Mouse (Mus musculus) Muller cell, postnatal 12 days (primary cell): Measurements from ENCODE around the gene Iqch.
A peak's percentile ranks its signal among the peaks of the same experiment; 100 is the strongest.

ENCODE experiments used
- DNase-seq: peaks from one replicate; pipeline ENCODE4 v3.0.0-alpha.2; 2015; ENCODE audit errors: inconsistent ontology term

Gene Iqch

GRCm38 (mm10) chr9:63602043-63602939 is at the start of gene Iqch, which contains the start of gene Aagab:
Gene Iqch (minus strand): TSS chr9:63602493.
Gene Aagab (plus strand): TSS chr9:63602660.
- DNase-seq = peak; percentile 97

- DNase-seq = no peak
Observed at GRCm38 (mm10) chr9:63651594-63651993, 49.3 kb upstream of the Iqch start.

- no peak for DNase-seq
Observed at GRCm38 (mm10) chr9:63650905-63651304, 48.6 kb upstream of the Iqch start.

GRCm38 (mm10) chr9:63649841-63650545 is 47.7 kb upstream of the Iqch start:
- DNase-seq = no peak

GRCm38 (mm10) chr9:63648520-63648918 is 46.2 kb upstream of the Iqch start:
- DNase-seq = no peak

DNA sequence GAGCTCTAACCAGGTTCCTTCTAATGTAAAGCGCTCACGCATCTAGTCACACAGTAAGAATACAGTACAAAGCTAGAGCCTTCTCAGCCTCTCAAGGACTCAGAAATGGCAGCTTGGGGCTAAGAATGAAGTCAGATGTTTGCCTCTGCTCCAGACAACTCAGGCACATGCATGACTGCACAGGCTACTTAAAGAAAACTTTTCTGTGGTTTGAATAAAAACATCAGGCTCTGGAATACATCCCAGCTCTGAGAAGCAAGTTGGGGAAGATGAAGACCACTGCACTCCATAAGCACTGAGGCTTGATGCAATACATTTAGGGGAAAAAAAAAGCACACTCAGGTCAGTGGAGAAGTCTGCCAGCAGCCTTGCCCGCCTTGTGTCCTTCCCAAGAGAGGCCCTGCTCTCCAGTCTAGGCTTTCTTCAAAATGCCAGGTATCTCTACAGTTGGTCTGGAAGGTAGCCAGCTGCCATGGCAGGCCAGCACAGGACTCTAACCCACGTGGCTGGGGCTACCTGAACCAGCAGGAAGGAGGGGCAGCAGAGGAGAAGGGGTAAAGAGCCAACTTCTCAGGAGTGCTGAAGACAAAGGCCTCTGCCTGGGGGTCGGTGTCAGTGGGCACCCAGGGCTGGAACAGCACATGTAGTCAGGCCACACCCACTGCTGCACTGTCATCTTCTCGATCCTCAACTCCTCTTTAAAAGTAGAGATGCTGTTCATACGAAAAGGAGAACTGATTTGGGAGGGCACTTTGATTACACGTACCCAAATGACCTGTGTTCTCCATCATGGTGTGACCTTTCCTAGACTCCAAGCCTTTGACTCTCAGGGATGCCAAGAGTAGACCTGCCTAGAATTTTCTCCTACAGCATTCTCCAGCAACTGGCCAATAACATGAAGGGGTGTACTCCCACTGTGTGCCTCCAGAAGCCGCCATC is 45.6 kb upstream of the Iqch start:
- no peak for DNase-seq

- DNase-seq = no peak
Observed at GRCm38 (mm10) chr9:63645084-63645483, 42.8 kb upstream of the Iqch start.

DNA sequence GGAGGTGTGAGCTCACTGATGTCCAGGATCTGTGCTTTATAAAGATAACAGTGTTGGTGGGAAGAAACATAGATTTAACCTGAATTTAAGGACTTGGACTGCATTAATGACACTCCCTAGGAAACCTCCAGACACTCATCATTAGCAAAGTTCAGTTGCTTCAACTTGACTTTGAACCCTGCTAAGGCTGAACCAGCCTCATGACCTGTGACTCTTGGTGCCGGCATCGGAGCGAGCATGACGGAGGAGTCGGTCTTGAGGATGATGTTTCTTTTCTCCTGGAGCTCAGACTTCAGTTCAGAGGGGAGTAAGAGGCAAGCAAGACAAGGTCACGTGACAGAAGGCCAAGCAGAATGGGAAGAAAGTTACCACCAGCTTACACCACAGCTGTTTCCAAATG is 41.7 kb upstream of the Iqch start:
- DNase-seq = no peak

DNA sequence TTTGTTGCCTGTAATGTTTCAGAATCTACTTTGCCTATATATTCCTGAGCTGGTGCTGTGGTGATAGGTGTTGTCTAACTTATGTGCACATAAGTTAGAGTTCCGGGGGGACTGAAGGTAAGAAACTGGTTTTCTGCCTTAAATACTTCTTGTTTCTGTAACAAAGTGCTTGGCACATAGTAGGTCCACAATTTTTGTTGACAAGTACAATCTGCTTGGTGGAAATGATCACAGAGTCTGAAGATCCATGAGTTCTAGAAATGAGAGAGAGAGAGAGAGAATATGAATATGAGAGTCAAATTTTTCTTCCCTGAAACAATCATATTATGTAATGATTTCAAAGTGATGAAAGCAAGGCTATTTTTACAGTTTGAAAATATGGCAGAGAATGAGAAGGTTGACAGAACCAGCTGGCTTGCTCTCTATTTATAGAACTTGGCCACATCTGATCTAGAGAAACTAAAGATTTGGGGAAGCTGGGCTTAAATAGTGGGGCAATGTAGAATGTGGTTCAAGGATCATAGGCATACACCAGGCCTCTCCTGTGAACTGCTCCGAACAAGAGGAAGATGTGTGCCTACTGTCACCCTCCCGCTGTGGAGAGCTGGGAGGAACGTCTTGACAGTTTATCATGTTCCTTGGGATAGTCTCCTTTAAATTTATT is 39.8 kb upstream of the Iqch start:
- no peak for DNase-seq

- no peak for DNase-seq
Observed at GRCm38 (mm10) chr9:63636113-63636512, 33.8 kb upstream of the Iqch start.

GRCm38 (mm10) chr9:63633334-63633733 is 31.0 kb upstream of the Iqch start:
- no peak for DNase-seq

DNA sequence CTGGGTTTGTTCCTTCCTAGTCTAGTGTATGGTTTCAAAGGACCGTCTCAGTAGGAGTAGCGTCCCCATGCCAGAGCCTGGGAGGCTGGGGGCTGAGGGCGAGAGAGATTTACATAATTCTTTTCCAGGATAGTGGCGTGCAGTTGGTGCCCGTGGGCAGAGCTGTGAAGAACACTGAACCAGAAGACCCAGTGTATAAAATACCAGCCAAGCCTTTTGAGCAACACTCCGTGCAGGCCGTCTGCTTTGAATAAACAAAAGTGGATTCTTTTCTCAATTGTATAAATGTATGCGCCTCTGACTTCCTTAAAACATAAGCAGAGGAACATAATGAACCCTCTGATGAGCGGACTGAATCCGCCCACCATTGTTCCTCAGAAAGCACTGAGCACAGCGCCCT is 30.6 kb upstream of the Iqch start:
- DNase-seq = no peak

- no peak for DNase-seq
Observed at GRCm38 (mm10) chr9:63632045-63632444, 29.8 kb upstream of the Iqch start.

DNA sequence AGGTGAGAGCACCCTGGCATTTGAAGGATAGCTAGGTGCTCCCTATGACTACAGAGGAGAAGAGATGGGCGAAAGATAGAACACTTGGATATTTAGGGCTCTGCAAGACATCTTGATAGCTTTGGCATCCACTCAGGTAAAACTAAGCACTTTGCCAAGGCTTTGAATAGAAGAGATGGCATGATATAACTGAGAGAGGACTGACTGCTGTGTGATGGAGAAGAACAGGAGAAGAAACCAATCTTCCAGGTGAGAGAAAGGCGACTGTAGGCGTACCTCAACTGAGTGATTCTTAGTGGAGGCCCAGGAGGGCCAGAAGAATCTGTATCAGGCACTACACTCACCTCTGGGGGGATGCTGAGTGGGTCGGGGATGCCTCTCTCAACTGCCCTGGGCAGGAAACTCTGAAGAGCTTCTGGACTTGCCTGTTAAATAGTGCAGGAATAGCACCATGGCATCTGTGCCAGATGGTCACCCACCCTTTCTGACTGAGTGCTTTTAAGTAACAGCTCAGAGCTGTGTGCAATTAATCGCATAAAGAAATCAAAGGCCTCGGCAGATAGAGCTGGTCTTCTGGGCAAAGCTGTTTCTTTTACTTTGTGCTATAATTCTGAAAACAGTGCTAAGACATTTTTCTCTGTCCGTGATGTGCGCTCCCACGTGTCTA is 22.9 kb upstream of the Iqch start:
- no peak for DNase-seq

DNA sequence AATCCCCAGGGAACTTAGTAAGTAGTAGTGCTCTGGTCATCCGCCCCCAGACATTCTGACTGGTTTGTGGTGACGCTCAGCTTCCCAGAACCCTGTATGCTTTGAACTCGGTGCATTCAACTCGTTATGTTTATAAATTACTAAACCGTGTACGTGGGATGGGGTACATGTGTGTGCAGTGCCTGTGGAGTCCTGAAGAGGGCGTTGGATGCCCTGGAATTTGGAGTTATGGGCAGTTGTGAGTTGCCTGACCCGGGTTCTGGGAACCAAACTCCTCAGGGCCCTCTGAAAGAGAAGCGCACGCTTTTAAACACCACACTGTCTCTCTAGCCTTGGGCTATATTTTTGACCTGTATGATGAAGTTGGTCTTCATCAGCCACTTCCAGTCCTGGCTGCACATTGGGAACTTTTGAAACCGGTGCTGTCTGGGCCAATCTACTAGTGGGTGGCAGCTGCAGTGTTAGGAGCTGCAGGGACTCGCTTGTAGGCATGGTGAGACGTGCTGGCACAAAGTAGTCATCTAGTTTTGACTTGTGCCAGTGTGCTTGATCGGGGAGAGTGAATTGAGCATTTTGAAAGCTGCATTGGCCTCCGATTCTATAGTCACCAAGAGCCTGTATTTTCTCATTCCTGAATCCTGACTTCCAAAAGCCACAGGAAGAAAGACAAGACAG is 21.7 kb upstream of the Iqch start:
- no peak for DNase-seq

DNA sequence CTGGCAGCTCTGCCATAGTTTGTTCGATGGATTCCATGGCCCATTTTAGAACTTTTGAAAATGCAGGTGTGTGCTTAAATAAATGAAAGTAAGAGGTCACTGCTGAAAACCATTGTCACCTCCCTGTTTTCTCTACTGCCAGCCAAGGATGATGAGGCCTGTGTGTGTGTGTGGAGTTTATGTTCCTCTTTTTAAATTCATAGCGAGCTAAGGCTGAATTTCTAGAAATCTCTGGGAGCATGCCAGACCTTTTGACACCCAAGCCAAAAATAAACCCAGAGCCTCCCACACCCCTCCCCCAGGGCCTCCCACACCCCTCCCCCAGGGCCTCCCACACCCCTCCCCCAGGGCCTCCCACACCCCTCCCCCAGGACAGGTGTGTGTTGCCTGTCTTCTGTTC is 15.7 kb upstream of the Iqch start:
- DNase-seq = no peak

GRCm38 (mm10) chr9:63614018-63614985 is 12.0 kb upstream of the Iqch start:
- no peak for DNase-seq

GRCm38 (mm10) chr9:63613569-63613968 is 11.3 kb upstream of the Iqch start:
- no peak for DNase-seq
